Mouse (Mus musculus) embryonic facial prominence, embryonic 12.5 days (tissue): Measurements from ENCODE around the gene Erc1. TPM values are rescaled to one million over a fixed set of nuclear protein-coding genes. Genes with fewer than 3 reads are reported as not detected.

Experiments used
- ATAC-seq: fragments of 200-750 bp; cut with Nextera tagmentation; 2 replicates; pipeline ENCODE4 v1.8.0; 2017; ENCODE audit not compliant: insufficient number of reproducible peaks, insufficient read depth, low FRiP score, low TSS enrichment
- H3K27ac ChIP-seq: fragments of 300-500 bp; sonication (generic); 2 replicates; pipeline ENCODE4 v1.5.1; 2016; ENCODE audit warnings: mild to moderate bottlenecking
- H3K27me3 ChIP-seq: fragments of 300-500 bp; sonication (generic); 2 replicates; pipeline ENCODE4 v1.6.1; 2016; ENCODE audit warnings: mild to moderate bottlenecking, moderate library complexity
- H3K36me3 ChIP-seq: fragments of 300-500 bp; sonication (generic); 2 replicates; pipeline ENCODE4 v1.6.1; 2016; ENCODE audit warnings: mild to moderate bottlenecking
- H3K4me1 ChIP-seq: fragments of 300-500 bp; sonication (generic); 2 replicates; pipeline ENCODE4 v1.6.1; 2016
- H3K4me2 ChIP-seq: fragments of 300-500 bp; sonication (generic); replicated peaks from 2 replicates; pipeline ENCODE4 v1.6.1; 2016; ENCODE audit warnings: mild to moderate bottlenecking, moderate library complexity
- H3K4me3 ChIP-seq: fragments of 300-500 bp; sonication (generic); 2 replicates; pipeline ENCODE4 v1.5.1; 2016; ENCODE audit warnings: mild to moderate bottlenecking
- H3K9ac ChIP-seq: fragments of 300-500 bp; sonication (generic); 2 replicates; pipeline ENCODE4 v1.6.1; 2016; ENCODE audit warnings: mild to moderate bottlenecking, moderate library complexity
- H3K9me3 ChIP-seq: fragments of 300-500 bp; sonication (generic); 2 replicates; pipeline ENCODE4 v1.6.1; 2016; ENCODE audit warnings: mild to moderate bottlenecking, moderate library complexity
- WGBS: fragments of 180-500 bp; shearing (Covaris S2); methylation state at CpG from one replicate; pipeline ENCODE4 v1.1.7; 2016; 5-methylcytosine and 5-hydroxymethylcytosine counted together
- polyA plus RNA-seq: library from polyadenylated mRNA; unstranded; fragments of >200 nt; fragmentation: Nextera tagmentation; extraction: Ambion mirVana; gene quantifications from 2 replicates; pipeline ENCODE4 v1.2.1, GENCODE M21; 2016

Erc1 gene
- polyA plus RNA-seq, 1 experiment from 2014 or later, result 32.1 TPM

- H3K4me2 ChIP-seq, result no peak overlapping the region
- WGBS, result 90% methylated on average over 5 of the region's 5 CpGs
- no peak overlapping the region for H3K4me3 ChIP-seq
- H3K27ac ChIP-seq, result no peak overlapping the region
- peaks cover 38% of the 10 kb centered on the region for H3K4me1 ChIP-seq
- H3K36me3 ChIP-seq, result no peaks in the 10 kb centered on the region
- no peaks in the 10 kb centered on the region for H3K9me3 ChIP-seq
- no peak overlapping the region for H3K9ac ChIP-seq
- H3K27me3 ChIP-seq, result no peaks in the 10 kb centered on the region
- ATAC-seq, result no peak
Measured at GRCm38 (mm10) chr6:119583165-119583564, 264.8 kb downstream of the Erc1 start.

GRCm38 (mm10) chr6:119576706-119577105 is 271.3 kb downstream of the Erc1 start:
- no peaks in the 10 kb centered on the region for H3K27me3 ChIP-seq
- no peak for ATAC-seq
- H3K4me1 ChIP-seq, result 0 out of 2 replicates have a peak, but pooled peaks cover 4% of the 10 kb centered on the region
- no peak overlapping the region for H3K4me3 ChIP-seq
- H3K9me3 ChIP-seq, result no peaks in the 10 kb centered on the region
- H3K4me2 ChIP-seq, result no peak overlapping the region
- 95% methylated on average over 4 of the region's 4 CpGs for WGBS
- H3K36me3 ChIP-seq, result peaks cover 29% of the 10 kb centered on the region
- H3K9ac ChIP-seq, result no peak overlapping the region
- no peak overlapping the region for H3K27ac ChIP-seq

- Histone ChIP-seq H3K36me3 (peaks cover 29% of the 10 kb centered on the region), H3K4me2 (no peak overlapping the region), H3K4me3 (no peak overlapping the region), H3K9ac (no peak overlapping the region), H3K9me3 (no peaks in the 10 kb centered on the region), H3K27ac (no peak overlapping the region), H3K4me1 (0 out of 2 replicates have a peak, but pooled peaks cover 4% of the 10 kb centered on the region), H3K27me3 (no peaks in the 10 kb centered on the region)
- 94% methylated on average over 12 of the region's 12 CpGs for WGBS
- ATAC-seq, result no peak
Measured at GRCm38 (mm10) chr6:119575331-119575730, 272.6 kb downstream of the Erc1 start.

DNA sequence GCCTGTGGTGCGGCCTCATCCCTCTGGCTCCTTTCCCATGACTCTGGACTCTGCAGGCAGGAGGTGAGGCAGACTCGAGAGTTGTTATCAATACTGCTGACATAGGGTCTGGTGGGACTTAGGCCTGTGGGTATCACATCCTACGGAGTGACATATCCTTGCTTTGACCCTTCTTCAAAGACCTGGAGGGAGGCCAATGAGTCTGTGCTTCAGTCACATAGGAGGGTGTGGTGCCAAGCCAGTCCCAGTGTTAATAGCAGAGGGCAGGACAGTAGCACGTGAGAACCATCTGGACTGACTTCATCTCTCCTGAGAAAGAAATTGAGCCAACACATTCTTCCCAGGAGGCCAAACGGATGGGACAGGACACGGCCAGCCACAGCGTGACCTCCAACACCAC is 275.7 kb downstream of the Erc1 start:
- no peaks in the 10 kb centered on the region for H3K9me3 ChIP-seq
- 82% methylated on average over 7 of the region's 7 CpGs for WGBS
- no peak overlapping the region for H3K9ac ChIP-seq
- H3K27me3 ChIP-seq, result no peaks in the 10 kb centered on the region
- no peak overlapping the region for H3K4me3 ChIP-seq
- H3K36me3 ChIP-seq, result peaks cover 29% of the 10 kb centered on the region
- H3K4me1 ChIP-seq, result no peaks in the 10 kb centered on the region
- H3K27ac ChIP-seq, result no peak overlapping the region
- no peak for ATAC-seq
- no peak overlapping the region for H3K4me2 ChIP-seq

DNA sequence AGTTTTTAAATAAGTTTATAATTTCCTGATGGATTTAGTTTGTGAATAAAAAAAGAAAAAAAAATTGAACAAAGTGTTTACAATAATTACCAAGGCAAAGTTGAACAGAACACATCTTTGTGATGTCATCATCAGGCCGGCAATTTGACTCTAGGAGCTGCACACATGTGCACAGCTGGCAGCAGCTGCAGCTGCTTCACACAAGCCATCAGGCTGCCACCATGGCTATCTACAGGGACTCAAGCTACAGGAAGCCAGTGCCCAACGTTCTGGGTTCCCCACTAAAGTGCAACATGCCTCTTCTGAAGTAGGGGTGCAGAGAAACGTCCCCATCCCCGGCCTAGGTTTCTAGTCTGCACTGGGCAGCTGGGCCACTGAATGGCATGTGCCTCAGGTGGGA is 277.2 kb downstream of the Erc1 start:
- H3K9ac ChIP-seq, result no peak overlapping the region
- 77% methylated on average over 4 of the region's 4 CpGs for WGBS
- ATAC-seq, result no peak

GRCm38 (mm10) chr6:119568339-119568738 is 279.6 kb downstream of the Erc1 start:
- Histone ChIP-seq H3K4me1 (no peaks in the 10 kb centered on the region; the same call in 1 of the 2 replicates), H3K4me3 (no peak overlapping the region), H3K27me3 (no peaks in the 10 kb centered on the region), H3K4me2 (no peak overlapping the region), H3K9me3 (no peaks in the 10 kb centered on the region), H3K27ac (no peak overlapping the region), H3K36me3 (peaks cover 13% of the 10 kb centered on the region; the same call in 1 of the 2 replicates), H3K9ac (no peak overlapping the region)
- no peak for ATAC-seq
- WGBS, result 59% methylated on average over 2 of the region's 2 CpGs

More for the DNA sequence above, 277.2 kb downstream of the Erc1 start:
- Histone ChIP-seq H3K9me3 (no peaks in the 10 kb centered on the region), H3K4me3 (no peak overlapping the region), H3K27me3 (no peaks in the 10 kb centered on the region), H3K36me3 (peaks cover 29% of the 10 kb centered on the region), H3K4me1 (no peaks in the 10 kb centered on the region; the same call in 1 of the 2 replicates), H3K27ac (no peak overlapping the region), H3K4me2 (no peak overlapping the region)

DNA sequence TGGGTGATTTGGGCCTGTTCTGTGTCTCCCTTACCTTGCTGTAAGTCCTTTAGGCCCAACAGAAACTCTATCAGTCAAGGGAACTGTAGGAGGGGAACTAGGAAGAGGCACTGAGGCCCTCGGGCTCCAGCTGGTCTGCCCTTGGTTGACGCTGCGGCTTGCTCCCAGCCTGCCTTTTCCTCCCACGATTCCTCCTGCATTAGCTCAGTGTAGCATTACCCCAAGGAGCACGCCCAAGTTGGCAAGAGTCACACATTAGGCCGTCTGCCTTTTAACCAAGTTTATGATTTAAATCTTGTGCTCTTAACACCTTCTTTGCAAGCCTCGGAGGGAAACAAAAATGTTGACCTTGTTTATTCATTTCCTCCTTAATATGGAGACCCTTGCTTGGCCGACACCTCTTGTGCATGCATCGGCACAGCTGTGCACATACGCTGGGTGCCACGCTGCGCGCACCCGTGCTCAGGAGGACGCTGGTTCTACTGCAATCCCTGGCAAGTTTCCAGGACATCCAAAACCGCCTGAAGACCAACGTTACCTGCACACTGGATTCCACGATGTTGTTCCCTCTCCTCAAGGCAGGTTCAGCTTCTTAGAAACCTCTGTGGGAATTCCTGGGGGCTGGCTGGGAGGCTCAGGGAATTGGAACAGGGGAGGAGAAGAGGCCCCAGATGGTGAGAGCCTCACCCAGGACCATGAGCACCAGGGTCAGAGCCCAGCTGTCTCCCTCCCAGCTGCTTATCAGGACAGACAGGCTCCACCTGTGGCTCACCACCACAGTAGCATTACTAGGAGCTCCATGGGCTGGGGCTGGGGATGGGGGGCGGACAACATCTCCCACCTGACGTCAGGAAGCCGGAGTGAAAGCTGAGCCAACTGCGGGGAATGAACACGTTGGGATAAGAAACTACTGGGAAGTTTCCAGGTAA is 282.3 kb downstream of the Erc1 start:
- WGBS, result 86% methylated on average over 23 of the region's 23 CpGs

DNA sequence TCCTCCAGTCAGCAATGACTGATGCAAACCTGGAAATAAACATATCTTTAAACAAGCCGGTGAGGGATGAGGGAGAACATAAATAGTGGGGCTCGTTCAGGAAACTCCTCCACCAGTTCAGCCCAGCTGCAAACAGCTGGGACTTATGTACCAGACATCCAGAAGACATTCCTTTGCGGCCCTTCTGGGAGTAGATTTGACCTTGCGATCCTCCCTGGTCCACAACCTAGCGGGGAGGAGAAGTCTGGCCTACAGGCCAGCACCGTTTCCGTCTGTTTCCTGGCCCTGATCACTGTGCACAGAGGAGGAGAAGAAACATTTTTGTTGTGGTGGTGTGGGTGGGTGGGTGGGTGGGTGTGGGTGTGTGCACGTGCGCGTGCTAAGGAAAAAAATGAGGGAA is 285.4 kb downstream of the Erc1 start:
- ATAC-seq, result no peak
- Histone ChIP-seq H3K9ac (no peak overlapping the region), H3K4me2 (no peak overlapping the region), H3K36me3 (no peaks in the 10 kb centered on the region), H3K4me3 (no peak overlapping the region), H3K4me1 (no peaks in the 10 kb centered on the region; the same call in 1 of the 2 replicates), H3K27ac (no peak overlapping the region), H3K27me3 (no peaks in the 10 kb centered on the region), H3K9me3 (no peaks in the 10 kb centered on the region)
- 73% methylated on average over 10 of the region's 10 CpGs for WGBS

More for the DNA sequence above, 282.3 kb downstream of the Erc1 start:
- H3K9ac ChIP-seq, result no peak overlapping the region
- H3K4me2 ChIP-seq, result no peak overlapping the region
- ATAC-seq, result no peak
- no peaks in the 10 kb centered on the region; the same call in 1 of the 2 replicates for H3K4me1 ChIP-seq
- no peaks in the 10 kb centered on the region for H3K27me3 ChIP-seq
- H3K9me3 ChIP-seq, result no peaks in the 10 kb centered on the region
- H3K27ac ChIP-seq, result no peak overlapping the region
- no peak overlapping the region for H3K4me3 ChIP-seq
- no peaks in the 10 kb centered on the region for H3K36me3 ChIP-seq

GRCm38 (mm10) chr6:119558855-119559254 is 289.1 kb downstream of the Erc1 start:
- H3K4me3 ChIP-seq, result no peak overlapping the region
- H3K27ac ChIP-seq, result no peak overlapping the region
- H3K4me1 ChIP-seq, result no peaks in the 10 kb centered on the region
- no peaks in the 10 kb centered on the region for H3K36me3 ChIP-seq
- no peaks in the 10 kb centered on the region for H3K27me3 ChIP-seq
- H3K9me3 ChIP-seq, result no peaks in the 10 kb centered on the region
- no peak overlapping the region for H3K4me2 ChIP-seq
- H3K9ac ChIP-seq, result no peak overlapping the region
- 81% methylated on average over 7 of the region's 7 CpGs for WGBS
- no peak for ATAC-seq

DNA sequence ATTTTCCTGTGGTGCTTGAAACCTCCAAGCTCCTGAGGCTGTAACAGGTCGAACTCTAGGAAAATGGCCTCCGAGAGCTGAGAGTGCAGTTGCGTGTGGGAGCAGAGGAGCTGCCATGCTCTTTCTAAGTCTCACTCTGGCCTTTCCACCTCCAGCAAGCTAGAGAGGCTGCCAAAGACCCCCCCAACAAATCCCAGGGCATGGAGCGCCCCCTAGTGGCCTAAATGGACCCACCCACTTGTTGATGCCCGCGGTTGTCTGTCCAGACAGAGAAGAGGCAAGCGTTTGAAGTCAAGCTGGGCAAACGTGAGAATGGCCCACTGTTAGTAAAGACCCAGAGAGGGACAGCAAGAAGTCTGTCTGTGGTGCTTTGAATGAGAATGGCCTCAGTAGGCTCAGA is 293.5 kb downstream of the Erc1 start:
- WGBS, result 69% methylated on average over 8 of the region's 8 CpGs
- Histone ChIP-seq H3K27ac (no peak overlapping the region), H3K4me2 (no peak overlapping the region), H3K27me3 (no peaks in the 10 kb centered on the region), H3K4me3 (no peak overlapping the region), H3K36me3 (no peaks in the 10 kb centered on the region), H3K4me1 (no peaks in the 10 kb centered on the region), H3K9me3 (no peaks in the 10 kb centered on the region), H3K9ac (no peak overlapping the region)
- ATAC-seq, result no peak

- under 1% methylated on average over 14 of the region's 14 CpGs for WGBS
- Histone ChIP-seq H3K27ac (no peak overlapping the region), H3K4me1 (peaks cover 15% of the 10 kb centered on the region; the same call in 1 of the 2 replicates), H3K9ac (peak overlapping the region; percentile 79), H3K9me3 (no peaks in the 10 kb centered on the region), H3K36me3 (no peaks in the 10 kb centered on the region), H3K4me3 (peak overlapping the region; percentile 79), H3K4me2 (peak overlapping the region; percentile 90), H3K27me3 (peaks cover 12% of the 10 kb centered on the region)
- ATAC-seq, result no peak
Measured at GRCm38 (mm10) chr6:119544518-119544864, 303.5 kb downstream of the Erc1 start.
